Mouse (Mus musculus) stomach, embryonic 14.5 days (tissue): Measurements from ENCODE around the gene Gpn3. TPM values are rescaled to one million over a fixed set of nuclear protein-coding genes. Genes with fewer than 3 reads are reported as not detected.

Experiments
- ATAC-seq: fragments of 200-750 bp; cut with Nextera tagmentation; 2 replicates; pipeline ENCODE4 v1.8.0; 2017; ENCODE audit warnings: low read depth, moderate TSS enrichment; ENCODE audit not compliant: insufficient number of reproducible peaks, insufficient read depth, low FRiP score
- H3K27ac ChIP-seq: fragments of 300-500 bp; sonication (generic); 2 replicates; pipeline ENCODE4 v1.5.1; 2014; ENCODE audit warnings: mild to moderate bottlenecking, low read length, moderate library complexity, mixed read lengths
- H3K27me3 ChIP-seq: fragments of 300-500 bp; sonication (generic); 2 replicates; pipeline ENCODE4 v1.6.1; 2014; ENCODE audit warnings: low read length, control low read depth, mixed read lengths; ENCODE audit not compliant: control insufficient read depth, insufficient read depth
- H3K36me3 ChIP-seq: fragments of 300-500 bp; sonication (generic); 2 replicates; pipeline ENCODE4 v1.6.1; 2014; ENCODE audit warnings: mild to moderate bottlenecking, control low read depth, low read length, moderate library complexity, mixed read lengths; ENCODE audit not compliant: control insufficient read depth, insufficient read depth
- H3K4me1 ChIP-seq: fragments of 300-500 bp; sonication (generic); 2 replicates; pipeline ENCODE4 v1.6.1; 2014; ENCODE audit warnings: low read length, control low read depth, mixed read lengths; ENCODE audit not compliant: control insufficient read depth, insufficient read depth
- H3K4me2 ChIP-seq: fragments of 300-500 bp; sonication (generic); replicated peaks from 2 replicates; pipeline ENCODE4 v1.6.1; 2014; ENCODE audit warnings: low read depth, low read length, control low read depth
- H3K4me3 ChIP-seq: fragments of 300-500 bp; sonication (generic); 2 replicates; pipeline ENCODE4 v1.5.1; 2014; ENCODE audit warnings: low read depth, low read length, control low read depth
- H3K9ac ChIP-seq: fragments of 300-500 bp; sonication (generic); replicated peaks from 2 replicates; pipeline ENCODE4 v1.6.1; 2014; ENCODE audit warnings: low read depth, mild to moderate bottlenecking, control low read depth, low read length, moderate library complexity, mixed read lengths
- H3K9me3 ChIP-seq: fragments of 300-500 bp; sonication (generic); 2 replicates; pipeline ENCODE4 v1.6.1; 2016; ENCODE audit warnings: low read depth, low read length, control low read depth; ENCODE audit not compliant: control insufficient read depth
- WGBS: fragments of 180-500 bp; shearing (Covaris S2); extraction: QIAGEN DNeasy Blood & Tissue Kit; methylation state at CpG from one replicate; pipeline ENCODE4 v1.1.7; 2014; 5-methylcytosine and 5-hydroxymethylcytosine counted together
- polyA plus RNA-seq: library from polyadenylated mRNA; unstranded; fragments of >200 nt; fragmentation: Nextera tagmentation; extraction: Ambion mirVana; gene quantifications from 2 replicates; pipeline ENCODE4 v1.2.1, GENCODE M21; 2014

The Gpn3 gene
- 65.7 and 67.0 TPM in 2 replicates for polyA plus RNA-seq

DNA sequence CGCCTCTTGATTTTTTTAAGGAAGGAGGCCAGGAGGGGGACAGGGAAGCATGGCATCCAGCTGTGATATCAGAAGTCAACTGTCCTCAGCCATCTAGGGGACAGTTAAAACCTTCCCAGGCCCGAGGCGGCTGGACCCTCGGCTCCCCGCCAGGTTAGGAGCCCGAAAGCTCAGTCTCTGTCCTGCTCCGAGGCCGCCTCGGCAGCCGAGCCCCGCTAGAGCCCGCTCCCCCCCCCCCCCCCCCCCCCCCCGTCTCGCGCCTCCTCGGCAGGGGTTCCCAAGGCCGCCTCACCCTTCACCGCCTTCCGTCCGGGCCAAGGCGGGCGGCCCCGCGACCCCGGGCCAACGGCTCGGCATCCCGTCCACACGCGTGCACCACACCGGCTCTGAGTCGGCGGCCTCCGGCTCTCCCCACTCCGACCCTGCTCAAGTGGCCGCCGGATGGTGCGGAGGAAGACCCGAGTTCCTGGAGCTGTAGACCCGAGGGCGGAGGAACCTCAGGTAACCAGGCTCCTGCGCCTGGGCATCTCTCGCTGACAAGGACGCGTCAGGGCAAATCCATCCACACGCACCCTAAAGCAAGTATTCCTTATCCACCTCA lies at the start of gene Gpn3:
TSS of gene Gpn3 (plus strand) at position 286 of the 601 bp plus-strand sequence.
- Histone ChIP-seq H3K9ac (peak within 1 kb of the TSS; percentile 71), H3K4me3 (peak within 1 kb of the TSS; percentile 81), H3K9me3 (no peaks in the 10 kb centered on the region), H3K36me3 (peaks cover 26% of the 10 kb centered on the region), H3K4me2 (peak within 1 kb of the TSS; percentile 52), H3K4me1 (peaks cover 11% of the 10 kb centered on the region; the same call in 1 of the 2 replicates), H3K27ac (peak within 1 kb of the TSS; percentile 93), H3K27me3 (no peaks in the 10 kb centered on the region)
- WGBS: under 1% methylated on average over 39 of the region's 46 CpGs
- peak; percentile 67 for ATAC-seq

DNA sequence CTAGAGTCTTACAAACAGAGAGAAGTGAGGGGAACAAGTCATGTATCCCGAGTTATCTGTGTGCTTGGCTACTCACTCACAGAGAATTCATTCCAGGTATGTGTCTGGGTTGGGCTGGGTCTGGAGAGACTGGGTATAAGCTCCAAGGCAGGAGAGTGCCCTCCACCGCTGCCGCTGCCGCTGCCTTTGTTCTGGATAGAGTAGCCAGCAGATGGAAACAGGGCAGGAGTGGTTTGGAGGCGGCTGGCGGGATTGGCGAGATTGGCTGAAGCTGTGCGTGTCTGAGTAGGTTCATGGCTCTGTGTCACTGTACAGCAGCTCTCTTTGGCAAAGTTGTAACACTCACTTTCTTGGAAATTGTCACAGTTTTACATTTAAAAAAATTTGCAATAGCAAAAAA lies 48.2 kb upstream of the Gpn3 start:
- Histone ChIP-seq H3K4me1 (no peaks in the 10 kb centered on the region), H3K27me3 (no peaks in the 10 kb centered on the region), H3K9ac (no peak overlapping the region), H3K4me2 (no peak overlapping the region), H3K27ac (no peak overlapping the region), H3K4me3 (no peak overlapping the region), H3K9me3 (no peaks in the 10 kb centered on the region), H3K36me3 (peaks cover 25% of the 10 kb centered on the region; the same call in 1 of the 2 replicates)
- no peak for ATAC-seq
- WGBS: 78% methylated on average over 8 of the region's 8 CpGs

DNA sequence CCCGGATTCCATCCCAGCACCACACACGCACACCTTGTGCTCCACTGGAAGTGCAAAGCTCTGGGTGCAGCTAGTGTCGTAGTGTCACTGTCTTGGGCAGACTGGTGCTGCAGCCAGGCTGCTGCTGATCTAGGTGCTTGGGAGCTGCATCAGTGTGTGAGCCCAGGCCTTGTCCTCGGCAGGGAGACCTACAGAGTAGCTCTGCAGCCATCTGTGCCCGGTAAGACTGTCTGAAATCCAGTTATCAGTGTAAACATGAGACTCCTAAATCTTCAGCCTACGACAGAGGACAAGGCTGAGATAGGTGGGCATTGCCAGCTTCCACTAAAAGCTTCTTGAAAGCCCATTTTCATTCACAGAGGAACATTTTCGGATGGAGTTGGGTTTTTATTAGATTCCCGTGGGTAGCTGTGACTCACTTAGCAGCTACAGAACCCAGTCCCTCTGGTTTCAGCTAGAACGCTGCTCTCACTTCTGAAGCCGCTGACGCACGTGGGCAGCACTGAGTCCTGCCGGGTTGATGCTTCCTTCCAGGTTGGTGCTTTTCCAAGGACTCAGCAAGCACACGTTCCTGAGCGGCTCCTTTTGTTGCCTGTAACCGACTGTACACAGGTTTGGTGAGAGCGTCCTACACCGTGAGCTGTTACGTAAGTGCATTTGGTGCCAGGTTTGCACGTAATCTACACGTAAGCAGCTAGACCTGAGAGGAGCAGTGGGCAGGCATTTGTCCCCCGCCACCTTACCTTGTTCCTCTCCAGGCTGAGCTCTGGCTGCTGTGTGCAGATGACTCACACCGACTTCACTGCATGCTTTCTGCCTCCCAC lies 46.9 kb upstream of the Gpn3 start:
- Histone ChIP-seq H3K4me2 (no peak overlapping the region), H3K36me3 (peaks cover 22% of the 10 kb centered on the region; the same call in 1 of the 2 replicates), H3K27ac (no peak overlapping the region), H3K9me3 (no peaks in the 10 kb centered on the region), H3K4me3 (no peak overlapping the region), H3K4me1 (no peaks in the 10 kb centered on the region), H3K27me3 (no peaks in the 10 kb centered on the region), H3K9ac (no peak overlapping the region)
- no peak for ATAC-seq
- 87% methylated on average over 23 of the region's 23 CpGs for WGBS

DNA sequence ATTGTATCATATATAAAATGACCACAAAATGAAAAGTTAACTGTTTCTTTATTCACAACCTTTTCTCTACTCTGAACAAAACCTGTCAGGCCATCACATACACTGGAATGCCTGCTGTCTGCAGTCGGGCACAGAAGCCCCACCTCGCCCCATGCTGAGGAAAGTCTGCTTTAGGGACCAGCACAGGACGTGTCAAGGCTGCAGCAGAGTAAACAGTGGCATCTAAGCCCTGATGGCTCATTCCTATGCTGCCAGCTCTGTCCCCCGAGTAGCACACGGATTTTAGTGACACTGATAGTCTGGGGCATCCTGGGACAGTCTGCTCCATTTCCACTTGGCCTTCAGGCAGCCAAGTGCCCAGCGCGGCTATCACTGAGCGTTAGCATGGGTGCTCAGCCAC lies 46.2 kb upstream of the Gpn3 start:
- Histone ChIP-seq H3K9me3 (no peaks in the 10 kb centered on the region), H3K4me1 (no peaks in the 10 kb centered on the region), H3K27me3 (no peaks in the 10 kb centered on the region), H3K4me2 (no peak overlapping the region), H3K9ac (no peak overlapping the region), H3K36me3 (peaks cover 17% of the 10 kb centered on the region; the same call in 1 of the 2 replicates), H3K4me3 (no peak overlapping the region), H3K27ac (no peak overlapping the region)
- whole genome bisulfite sequencing: 89% methylated on average over 8 of the region's 8 CpGs
- no peak for ATAC-seq

DNA sequence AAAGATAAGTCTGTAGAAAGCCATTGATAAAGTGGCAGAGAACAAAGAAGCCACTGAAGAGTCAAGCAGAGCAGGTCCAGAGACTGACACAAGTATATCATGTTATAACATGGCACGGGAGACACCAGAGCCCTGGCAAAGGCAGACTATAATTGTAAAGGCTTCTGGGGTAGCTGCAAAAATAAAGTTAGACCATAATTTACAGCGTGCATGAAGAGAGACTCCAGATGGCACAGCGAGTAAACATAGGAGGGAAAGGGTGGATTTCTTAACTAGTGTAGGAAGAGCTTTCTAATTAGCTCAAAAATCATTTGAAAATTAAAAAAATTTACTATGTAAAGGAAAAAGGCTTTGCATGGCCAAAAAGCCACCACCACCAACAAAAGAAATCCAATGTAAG lies 44.4 kb upstream of the Gpn3 start:
- no peak overlapping the region for H3K4me2 ChIP-seq
- H3K4me3 ChIP-seq: no peak overlapping the region
- H3K27me3 ChIP-seq: no peaks in the 10 kb centered on the region
- no peaks in the 10 kb centered on the region for H3K9me3 ChIP-seq
- no peaks in the 10 kb centered on the region for H3K4me1 ChIP-seq
- 88% methylated on average over 3 of the region's 3 CpGs for WGBS
- peaks cover 14% of the 10 kb centered on the region; the same call in 1 of the 2 replicates for H3K36me3 ChIP-seq
- no peak for ATAC-seq
- H3K27ac ChIP-seq: no peak overlapping the region
- no peak overlapping the region for H3K9ac ChIP-seq

DNA sequence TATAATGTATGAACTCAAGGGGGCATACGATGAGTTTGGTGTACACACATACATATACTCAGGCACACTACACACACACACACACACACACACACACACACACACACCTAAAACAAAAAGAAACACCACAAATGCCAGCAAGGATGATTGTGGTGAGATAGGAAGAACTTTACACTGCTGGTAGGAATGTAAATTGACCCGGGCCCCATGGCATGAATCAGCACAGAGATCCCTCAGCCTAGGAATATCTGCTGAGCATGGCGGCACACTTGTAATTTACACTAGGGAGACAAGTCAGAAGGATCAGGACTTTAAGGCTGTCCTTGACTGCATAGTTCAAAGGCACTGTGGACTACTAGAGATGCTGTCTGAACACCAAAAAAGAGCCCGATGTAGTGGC lies 41.4 kb upstream of the Gpn3 start:
- Histone ChIP-seq H3K27me3 (no peaks in the 10 kb centered on the region), H3K27ac (no peak overlapping the region), H3K4me1 (no peaks in the 10 kb centered on the region), H3K9me3 (no peaks in the 10 kb centered on the region), H3K36me3 (0 out of 2 replicates have a peak, but pooled peaks cover 6% of the 10 kb centered on the region), H3K9ac (no peak overlapping the region), H3K4me2 (no peak overlapping the region), H3K4me3 (no peak overlapping the region)
- no peak for ATAC-seq
- WGBS: 83% methylated on average over 4 of the region's 4 CpGs

DNA sequence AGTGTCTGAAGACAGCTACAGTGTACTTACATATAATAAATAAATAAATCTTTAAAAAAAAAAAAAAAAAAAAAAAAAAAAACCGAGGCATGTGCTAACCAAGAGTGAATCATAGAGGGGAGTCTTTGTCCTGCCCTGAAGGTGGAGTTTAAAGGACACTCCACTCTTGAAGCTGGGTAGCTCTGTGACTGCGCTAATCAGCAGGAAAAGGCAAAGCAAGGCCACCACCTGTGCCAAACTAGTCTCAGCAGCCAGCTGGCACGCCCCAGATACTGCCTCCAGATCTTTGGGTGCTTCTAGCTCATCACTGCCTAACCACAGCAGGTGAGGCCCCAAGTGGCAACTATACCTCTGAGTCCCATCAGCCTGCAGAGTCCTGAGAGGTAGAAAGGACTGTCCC lies 37.0 kb upstream of the Gpn3 start:
- Histone ChIP-seq H3K4me3 (no peak overlapping the region), H3K4me2 (no peak overlapping the region), H3K27ac (no peak overlapping the region), H3K36me3 (no peaks in the 10 kb centered on the region), H3K9ac (no peak overlapping the region), H3K27me3 (no peaks in the 10 kb centered on the region), H3K4me1 (no peaks in the 10 kb centered on the region), H3K9me3 (no peaks in the 10 kb centered on the region)
- WGBS: 73% methylated on average over 3 of the region's 3 CpGs
- ATAC-seq: no peak

DNA sequence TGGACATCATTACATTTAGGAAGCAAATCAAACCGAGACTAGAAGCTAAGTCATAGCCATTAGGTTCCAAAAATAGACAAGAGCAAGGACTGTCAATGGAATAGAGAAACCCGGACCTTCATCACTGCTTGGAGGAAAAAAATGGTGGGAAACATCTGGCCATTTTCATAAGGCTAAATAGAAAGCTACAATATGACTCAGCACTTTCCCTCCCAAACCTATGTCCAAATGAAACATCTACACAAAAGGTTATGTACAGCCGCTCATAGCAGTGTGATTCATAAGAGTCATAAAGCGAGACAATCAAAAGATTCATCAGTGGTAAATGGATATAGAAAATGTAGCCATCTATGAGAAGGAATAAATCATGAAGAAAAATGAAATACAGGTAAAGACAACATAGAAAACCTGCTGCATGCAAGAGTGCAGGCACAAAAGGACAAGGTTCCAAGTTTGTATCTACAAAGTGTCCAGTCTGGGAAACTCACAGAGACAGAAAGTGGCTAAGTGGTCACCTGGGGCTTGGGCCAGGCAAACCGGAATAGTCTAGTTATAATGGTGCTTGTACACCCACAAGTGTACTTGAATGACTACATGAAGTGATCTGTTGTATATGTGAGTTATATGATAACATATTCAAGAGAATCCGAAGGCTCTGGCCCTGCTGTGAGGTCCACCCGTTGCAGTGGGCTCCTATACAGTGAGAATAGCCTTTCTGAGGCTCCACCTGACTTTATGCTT lies 35.0 kb upstream of the Gpn3 start:
- Histone ChIP-seq H3K4me2 (no peak overlapping the region), H3K4me3 (no peak overlapping the region), H3K4me1 (no peaks in the 10 kb centered on the region), H3K27me3 (no peaks in the 10 kb centered on the region), H3K9me3 (no peaks in the 10 kb centered on the region), H3K27ac (no peak overlapping the region), H3K9ac (no peak overlapping the region), H3K36me3 (no peaks in the 10 kb centered on the region)
- WGBS: 92% methylated on average over 7 of the region's 7 CpGs
- ATAC-seq: no peak
